Mouse (Mus musculus) kidney, embryonic 15.5 days (tissue): ENCODE data around the gene St6galnac3. TPM values are rescaled to one million over a fixed set of nuclear protein-coding genes. Genes with fewer than 3 reads are reported as not detected.

Source experiments
- ATAC-seq: fragments of 200-750 bp; cut with Nextera tagmentation; replicated peaks from 2 replicates; pipeline ENCODE4 v1.8.0; 2017; ENCODE audit warnings: moderate TSS enrichment; ENCODE audit not compliant: low FRiP score
- H3K27ac ChIP-seq: fragments of 300-500 bp; sonication (generic); 2 replicates; pipeline ENCODE4 v1.5.1; 2015; ENCODE audit warnings: mild to moderate bottlenecking, inconsistent platforms
- H3K27me3 ChIP-seq: fragments of 300-500 bp; sonication (generic); 2 replicates; pipeline ENCODE4 v1.6.1; 2015; ENCODE audit warnings: inconsistent platforms
- H3K36me3 ChIP-seq: fragments of 300-500 bp; sonication (generic); 2 replicates; pipeline ENCODE4 v1.6.1; 2015; ENCODE audit warnings: inconsistent platforms
- H3K4me1 ChIP-seq: fragments of 300-500 bp; sonication (generic); 2 replicates; pipeline ENCODE4 v1.6.1; 2015; ENCODE audit warnings: inconsistent platforms
- H3K4me2 ChIP-seq: fragments of 300-500 bp; sonication (generic); 2 replicates; pipeline ENCODE4 v1.6.1; 2015; ENCODE audit warnings: moderate library complexity, mild to moderate bottlenecking, inconsistent platforms
- H3K4me3 ChIP-seq: fragments of 300-500 bp; sonication (generic); replicated peaks from 2 replicates; pipeline ENCODE4 v1.5.1; 2015; ENCODE audit warnings: mild to moderate bottlenecking, inconsistent platforms
- H3K9ac ChIP-seq: fragments of 300-500 bp; sonication (generic); 2 replicates; pipeline ENCODE4 v1.6.1; 2015; ENCODE audit warnings: mild to moderate bottlenecking, inconsistent platforms
- H3K9me3 ChIP-seq: fragments of 300-500 bp; sonication (generic); replicated peaks from 2 replicates; pipeline ENCODE4 v1.6.1; 2016; ENCODE audit warnings: inconsistent platforms
- WGBS: fragments of 180-500 bp; shearing (Covaris S2); methylation state at CpG from one replicate; pipeline ENCODE4 v1.1.7; 2015; ENCODE audit warnings: mixed read lengths; 5-methylcytosine and 5-hydroxymethylcytosine counted together
- polyA plus RNA-seq: library from polyadenylated mRNA; unstranded; fragments of >200 nt; fragmentation: Nextera tagmentation; extraction: Ambion mirVana; gene quantifications from 2 replicates; pipeline ENCODE4 v1.2.1, GENCODE M21; 2015

The St6galnac3 gene
- polyA plus RNA-seq, 1 experiment from 2014 or later, result 65.5 TPM

GRCm38 (mm10) chr3:153492986-153493385, 232.0 kb downstream of the St6galnac3 start:
- WGBS, result 77% methylated on average over 1 of the region's 1 CpGs
- Histone ChIP-seq H3K36me3 (no peaks in the 10 kb centered on the region), H3K4me2 (no peak overlapping the region), H3K4me3 (no peak overlapping the region), H3K9me3 (no peaks in the 10 kb centered on the region), H3K27ac (no peak overlapping the region), H3K9ac (no peak overlapping the region), H3K4me1 (peaks cover 13% of the 10 kb centered on the region), H3K27me3 (no peaks in the 10 kb centered on the region)
- no peak for ATAC-seq

- no peaks in the 10 kb centered on the region for H3K9me3 ChIP-seq
- no peak overlapping the region for H3K27ac ChIP-seq
- H3K27me3 ChIP-seq, result no peaks in the 10 kb centered on the region
- no peak for ATAC-seq
- H3K4me1 ChIP-seq, result peaks cover 13% of the 10 kb centered on the region
- H3K4me3 ChIP-seq, result no peak overlapping the region
- 75% methylated on average over 9 of the region's 9 CpGs for WGBS
- H3K4me2 ChIP-seq, result no peak overlapping the region
- no peak overlapping the region for H3K9ac ChIP-seq
- no peaks in the 10 kb centered on the region for H3K36me3 ChIP-seq
Measured at GRCm38 (mm10) chr3:153489718-153490117, 235.3 kb downstream of the St6galnac3 start.

GRCm38 (mm10) chr3:153488931-153489330, 236.0 kb downstream of the St6galnac3 start:
- Histone ChIP-seq H3K4me1 (peaks cover 13% of the 10 kb centered on the region), H3K4me3 (no peak overlapping the region), H3K27ac (no peak overlapping the region), H3K4me2 (no peak overlapping the region), H3K9ac (no peak overlapping the region), H3K36me3 (no peaks in the 10 kb centered on the region), H3K27me3 (no peaks in the 10 kb centered on the region), H3K9me3 (no peaks in the 10 kb centered on the region)
- 86% methylated on average over 5 of the region's 5 CpGs for WGBS
- no peak for ATAC-seq

- no peak overlapping the region for H3K9ac ChIP-seq
- H3K4me1 ChIP-seq, result no peaks in the 10 kb centered on the region
- H3K27me3 ChIP-seq, result no peaks in the 10 kb centered on the region
- no peaks in the 10 kb centered on the region for H3K36me3 ChIP-seq
- no peak overlapping the region for H3K27ac ChIP-seq
- no peak for ATAC-seq
- H3K9me3 ChIP-seq, result no peaks in the 10 kb centered on the region
- H3K4me3 ChIP-seq, result no peak overlapping the region
- 76% methylated on average over 5 of the region's 5 CpGs for WGBS
- no peak overlapping the region for H3K4me2 ChIP-seq
Measured at GRCm38 (mm10) chr3:153485176-153485575, 239.8 kb downstream of the St6galnac3 start.

- H3K27me3 ChIP-seq, result no peaks in the 10 kb centered on the region
- H3K4me2 ChIP-seq, result no peak overlapping the region
- 85% methylated on average over 7 of the region's 7 CpGs for WGBS
- H3K27ac ChIP-seq, result no peak overlapping the region
- no peaks in the 10 kb centered on the region for H3K4me1 ChIP-seq
- no peaks in the 10 kb centered on the region for H3K9me3 ChIP-seq
- H3K4me3 ChIP-seq, result no peak overlapping the region
- H3K9ac ChIP-seq, result no peak overlapping the region
- no peaks in the 10 kb centered on the region for H3K36me3 ChIP-seq
- no peak for ATAC-seq
Measured at GRCm38 (mm10) chr3:153484701-153485100, 240.3 kb downstream of the St6galnac3 start.

GRCm38 (mm10) chr3:153483691-153484090, 241.3 kb downstream of the St6galnac3 start:
- Histone ChIP-seq H3K9me3 (no peaks in the 10 kb centered on the region), H3K27me3 (no peaks in the 10 kb centered on the region), H3K27ac (no peak overlapping the region), H3K4me1 (no peaks in the 10 kb centered on the region), H3K36me3 (no peaks in the 10 kb centered on the region), H3K4me3 (no peak overlapping the region), H3K9ac (no peak overlapping the region), H3K4me2 (no peak overlapping the region)
- WGBS, result 86% methylated on average over 4 of the region's 4 CpGs
- ATAC-seq, result no peak

GRCm38 (mm10) chr3:153482098-153482497, 242.9 kb downstream of the St6galnac3 start:
- Histone ChIP-seq H3K4me3 (no peak overlapping the region), H3K36me3 (no peaks in the 10 kb centered on the region), H3K9ac (no peak overlapping the region), H3K27me3 (no peaks in the 10 kb centered on the region), H3K4me1 (no peaks in the 10 kb centered on the region), H3K27ac (no peak overlapping the region), H3K9me3 (no peaks in the 10 kb centered on the region), H3K4me2 (no peak overlapping the region)
- no peak for ATAC-seq
- WGBS, result 67% methylated on average over 11 of the region's 11 CpGs

- no peaks in the 10 kb centered on the region for H3K9me3 ChIP-seq
- no peak overlapping the region for H3K27ac ChIP-seq
- no peak overlapping the region for H3K4me3 ChIP-seq
- no peak for ATAC-seq
- no peak overlapping the region for H3K4me2 ChIP-seq
- 94% methylated on average over 6 of the region's 6 CpGs for WGBS
- H3K9ac ChIP-seq, result no peak overlapping the region
- H3K36me3 ChIP-seq, result no peaks in the 10 kb centered on the region
- no peaks in the 10 kb centered on the region for H3K4me1 ChIP-seq
- H3K27me3 ChIP-seq, result no peaks in the 10 kb centered on the region
Measured at GRCm38 (mm10) chr3:153481012-153481411, 244.0 kb downstream of the St6galnac3 start.

- no peak overlapping the region for H3K4me3 ChIP-seq
- no peaks in the 10 kb centered on the region for H3K9me3 ChIP-seq
- H3K9ac ChIP-seq, result no peak overlapping the region
- H3K4me2 ChIP-seq, result no peak overlapping the region
- H3K27me3 ChIP-seq, result no peaks in the 10 kb centered on the region
- no peak for ATAC-seq
- H3K36me3 ChIP-seq, result no peaks in the 10 kb centered on the region
- H3K4me1 ChIP-seq, result no peaks in the 10 kb centered on the region
- H3K27ac ChIP-seq, result no peak overlapping the region
- WGBS, result 81% methylated on average over 5 of the region's 5 CpGs
Measured at GRCm38 (mm10) chr3:153480636-153481006, 244.4 kb downstream of the St6galnac3 start.

- H3K4me2 ChIP-seq, result no peak overlapping the region
- H3K4me1 ChIP-seq, result no peaks in the 10 kb centered on the region
- no peak overlapping the region for H3K4me3 ChIP-seq
- H3K36me3 ChIP-seq, result no peaks in the 10 kb centered on the region
- no peak overlapping the region for H3K9ac ChIP-seq
- no peak overlapping the region for H3K27ac ChIP-seq
- H3K9me3 ChIP-seq, result no peaks in the 10 kb centered on the region
- no peaks in the 10 kb centered on the region for H3K27me3 ChIP-seq
- ATAC-seq, result no peak
- 85% methylated on average over 3 of the region's 3 CpGs for WGBS
Measured at GRCm38 (mm10) chr3:153480005-153480635, 244.9 kb downstream of the St6galnac3 start.

GRCm38 (mm10) chr3:153475919-153476318, 249.1 kb downstream of the St6galnac3 start:
- Histone ChIP-seq H3K9me3 (no peaks in the 10 kb centered on the region), H3K27ac (no peak overlapping the region), H3K4me3 (no peak overlapping the region), H3K4me1 (0 out of 2 replicates have a peak, but pooled peaks cover 2% of the 10 kb centered on the region), H3K36me3 (no peaks in the 10 kb centered on the region), H3K27me3 (no peaks in the 10 kb centered on the region), H3K9ac (no peak overlapping the region), H3K4me2 (no peak overlapping the region)
- 90% methylated on average over 9 of the region's 9 CpGs for WGBS
- no peak for ATAC-seq

GRCm38 (mm10) chr3:153475461-153475860, 249.5 kb downstream of the St6galnac3 start:
- 0 out of 2 replicates have a peak, but pooled peaks cover 2% of the 10 kb centered on the region for H3K4me1 ChIP-seq
- H3K4me3 ChIP-seq, result no peak overlapping the region
- 96% methylated on average over 20 of the region's 20 CpGs for WGBS
- no peak overlapping the region for H3K4me2 ChIP-seq
- H3K9ac ChIP-seq, result no peak overlapping the region
- H3K36me3 ChIP-seq, result no peaks in the 10 kb centered on the region
- ATAC-seq, result no peak
- no peaks in the 10 kb centered on the region for H3K9me3 ChIP-seq
- H3K27me3 ChIP-seq, result no peaks in the 10 kb centered on the region
- no peak overlapping the region for H3K27ac ChIP-seq
